Mouse (Mus musculus): Measurements from ENCODE around the gene Pard3. TPM values are rescaled to one million over a fixed set of nuclear protein-coding genes. Genes with fewer than 3 reads are reported as not detected.

Pard3 gene
- total and polyA plus RNA-seq, 2 experiments from 2014 or later: 11.9 to 29.7 TPM

GRCm38 (mm10) chr8:127457901-127458300, 394.2 kb downstream of the Pard3 start:
- ATAC-seq (ENCODE audit: low FRiP score) (no peak), DNase-seq (ENCODE audit: low spot score) (no peak)
- no peak for TF ChIP-seq CTCF (IDR thresholded peaks at IDR 0.05)

GRCm38 (mm10) chr8:127461173-127461572, 397.5 kb downstream of the Pard3 start:
- H3K4me3 ChIP-seq (ENCODE audit: low read depth, low read length): no peak overlapping the region
- H3K27ac ChIP-seq (ENCODE audit: low read depth, low read length): no peak overlapping the region
- no peaks in the 10 kb centered on the region for H3K36me3 ChIP-seq (ENCODE audit: insufficient read depth, low read length)
- WGBS: 91% methylated on average over 3 of the region's 3 CpGs
- H3K4me1 ChIP-seq (ENCODE audit: insufficient read depth, low read length): no peaks in the 10 kb centered on the region; the same call in 1 of the 2 replicates
- no peaks in the 10 kb centered on the region for H3K9me3 ChIP-seq (ENCODE audit: low read length)
- ATAC-seq (ENCODE audit: low FRiP score) (no peak), DNase-seq (ENCODE audit: low spot score) (no peak)
- no peaks in the 10 kb centered on the region for H3K27me3 ChIP-seq (ENCODE audit: insufficient read depth, low read length)
- no peak for TF ChIP-seq CTCF (IDR thresholded peaks at IDR 0.05)
- no peak overlapping the region for H3K9ac ChIP-seq (replicated peaks; ENCODE audit: low read length, poor library complexity, severe bottlenecking)
- H3K4me2 ChIP-seq (ENCODE audit: low read depth, low read length, poor library complexity, severe bottlenecking): no peak overlapping the region

More at GRCm38 (mm10) chr8:127457901-127458300, 394.2 kb downstream of the Pard3 start:
- Histone ChIP-seq H3K9me3 (ENCODE audit: low read length) (no peaks in the 10 kb centered on the region), H3K36me3 (ENCODE audit: insufficient read depth, low read length) (no peaks in the 10 kb centered on the region), H3K4me1 (ENCODE audit: insufficient read depth, low read length) (no peaks in the 10 kb centered on the region), H3K4me3 (ENCODE audit: low read depth, low read length) (no peak overlapping the region), H3K9ac (replicated peaks; ENCODE audit: low read length, poor library complexity, severe bottlenecking) (no peak overlapping the region), H3K27ac (ENCODE audit: low read depth, low read length) (no peak overlapping the region), H3K27me3 (ENCODE audit: insufficient read depth, low read length) (no peaks in the 10 kb centered on the region), H3K4me2 (ENCODE audit: low read depth, low read length, poor library complexity, severe bottlenecking) (no peak overlapping the region)
- WGBS: 55% methylated on average over 3 of the region's 3 CpGs

GRCm38 (mm10) chr8:127462378-127462935, 398.8 kb downstream of the Pard3 start:
- no peaks in the 10 kb centered on the region for H3K36me3 ChIP-seq (ENCODE audit: insufficient read depth, low read length)
- 90% methylated on average over 2 of the region's 2 CpGs for WGBS
- ATAC-seq (ENCODE audit: low FRiP score): no peak
- no peaks in the 10 kb centered on the region for H3K27me3 ChIP-seq (ENCODE audit: insufficient read depth, low read length)
- no peak for DNase-seq (ENCODE audit: low spot score)
- H3K4me1 ChIP-seq (ENCODE audit: insufficient read depth, low read length): no peaks in the 10 kb centered on the region; the same call in 1 of the 2 replicates
- no peak overlapping the region for H3K9ac ChIP-seq (replicated peaks; ENCODE audit: low read length, poor library complexity, severe bottlenecking)
- no peak overlapping the region for H3K4me3 ChIP-seq (ENCODE audit: low read depth, low read length)
- H3K9me3 ChIP-seq (ENCODE audit: low read length): no peaks in the 10 kb centered on the region
- no peak overlapping the region for H3K4me2 ChIP-seq (ENCODE audit: low read depth, low read length, poor library complexity, severe bottlenecking)
- no peak for TF ChIP-seq CTCF (IDR thresholded peaks at IDR 0.05)
- H3K27ac ChIP-seq (ENCODE audit: low read depth, low read length): no peak overlapping the region

GRCm38 (mm10) chr8:127464300-127464699, 400.6 kb downstream of the Pard3 start:
- WGBS: 90% methylated on average over 1 of the region's 1 CpGs
- Histone ChIP-seq H3K9ac (replicated peaks; ENCODE audit: low read length, poor library complexity, severe bottlenecking) (no peak overlapping the region), H3K4me3 (ENCODE audit: low read depth, low read length) (no peak overlapping the region), H3K4me1 (ENCODE audit: insufficient read depth, low read length) (no peaks in the 10 kb centered on the region; the same call in 1 of the 2 replicates), H3K9me3 (ENCODE audit: low read length) (no peaks in the 10 kb centered on the region), H3K27ac (ENCODE audit: low read depth, low read length) (no peak overlapping the region), H3K4me2 (ENCODE audit: low read depth, low read length, poor library complexity, severe bottlenecking) (no peak overlapping the region), H3K27me3 (ENCODE audit: insufficient read depth, low read length) (no peaks in the 10 kb centered on the region), H3K36me3 (ENCODE audit: insufficient read depth, low read length) (no peaks in the 10 kb centered on the region)
- DNase-seq (ENCODE audit: low spot score) (no peak), ATAC-seq (ENCODE audit: low FRiP score) (no peak)
- no peak for TF ChIP-seq CTCF (IDR thresholded peaks at IDR 0.05)

GRCm38 (mm10) chr8:127472204-127472603, 408.5 kb downstream of the Pard3 start:
- Histone ChIP-seq H3K36me3 (ENCODE audit: insufficient read depth, low read length) (no peaks in the 10 kb centered on the region), H3K27me3 (ENCODE audit: insufficient read depth, low read length) (no peaks in the 10 kb centered on the region), H3K4me1 (ENCODE audit: insufficient read depth, low read length) (no peaks in the 10 kb centered on the region), H3K4me3 (ENCODE audit: low read depth, low read length) (no peak overlapping the region), H3K9me3 (ENCODE audit: low read length) (no peaks in the 10 kb centered on the region), H3K9ac (replicated peaks; ENCODE audit: low read length, poor library complexity, severe bottlenecking) (no peak overlapping the region), H3K27ac (ENCODE audit: low read depth, low read length) (no peak overlapping the region), H3K4me2 (ENCODE audit: low read depth, low read length, poor library complexity, severe bottlenecking) (no peak overlapping the region)
- ATAC-seq (ENCODE audit: low FRiP score) (no peak), DNase-seq (ENCODE audit: low spot score) (no peak)
- WGBS: 81% methylated on average over 2 of the region's 2 CpGs
- TF ChIP-seq CTCF (IDR thresholded peaks at IDR 0.05): no peak

GRCm38 (mm10) chr8:127480003-127480402, 416.3 kb downstream of the Pard3 start:
- H3K27ac ChIP-seq (ENCODE audit: low read depth, low read length): no peak overlapping the region
- WGBS: 95% methylated on average over 2 of the region's 2 CpGs
- ATAC-seq (ENCODE audit: low FRiP score) (no peak), DNase-seq (ENCODE audit: low spot score) (no peak)
- no peaks in the 10 kb centered on the region for H3K36me3 ChIP-seq (ENCODE audit: insufficient read depth, low read length)
- no peaks in the 10 kb centered on the region for H3K4me1 ChIP-seq (ENCODE audit: insufficient read depth, low read length)
- no peak overlapping the region for H3K4me3 ChIP-seq (ENCODE audit: low read depth, low read length)
- no peak overlapping the region for H3K9ac ChIP-seq (replicated peaks; ENCODE audit: low read length, poor library complexity, severe bottlenecking)
- H3K9me3 ChIP-seq (ENCODE audit: low read length): no peaks in the 10 kb centered on the region
- TF ChIP-seq CTCF (IDR thresholded peaks at IDR 0.05): no peak
- no peak overlapping the region for H3K4me2 ChIP-seq (ENCODE audit: low read depth, low read length, poor library complexity, severe bottlenecking)
- H3K27me3 ChIP-seq (ENCODE audit: insufficient read depth, low read length): no peaks in the 10 kb centered on the region

Measured in midbrain, postnatal 0 days (tissue).